Mouse (Mus musculus) CH12.LX (cell line): Measurements from ENCODE around the gene Card10. TPM values are rescaled to one million over a fixed set of nuclear protein-coding genes. Genes with fewer than 3 reads are reported as not detected.

Source experiments
- DNase-seq: peaks from one replicate; pipeline ENCODE4 v3.0.0-alpha.2; 2013; ENCODE audit errors: extremely low read depth
- H3K27ac ChIP-seq: 2 replicates; pipeline ENCODE4 v1.5.1; 2012; ENCODE audit warnings: low read depth, mild to moderate bottlenecking, control low read depth, moderate library complexity; ENCODE audit not compliant: insufficient read depth
- H3K27me3 ChIP-seq: replicated peaks from 2 replicates; pipeline ENCODE3; 2012; ENCODE audit warnings: inconsistent platforms
- H3K36me3 ChIP-seq, 2 experiments: replicated peaks in 1 of 2; 2 replicates each; pipeline versions ENCODE3 to v1.6.1; 2012; ENCODE audit warnings: inconsistent platforms in 1 of 2, low read length in 1 of 2, mild to moderate bottlenecking in 1 of 2, mixed read lengths in 1 of 2, moderate library complexity in 1 of 2; ENCODE audit not compliant: control insufficient read depth in 1 of 2, insufficient read depth in 1 of 2
- H3K4me1 ChIP-seq, 2 experiments: 2 replicates each; pipeline ENCODE4 v1.6.1; 2012; ENCODE audit warnings: inconsistent platforms in 1 of 2, moderate library complexity in 1 of 2; ENCODE audit not compliant: insufficient read depth in 2 of 2, control insufficient read depth in 1 of 2
- H3K4me2 ChIP-seq: 2 replicates; pipeline ENCODE4 v1.6.1; 2012; ENCODE audit warnings: low read depth, mild to moderate bottlenecking, control low read depth; ENCODE audit not compliant: poor library complexity, insufficient read depth, severe bottlenecking
- H3K4me3 ChIP-seq, 3 experiments: fragments of 150-350 bp in 1 of 3; sonication (generic) in 1 of 3; replicated peaks in 1 of 3; 2 replicates each; pipeline versions ENCODE3 to v1.5.1; 2011 to 2012; ENCODE audit warnings: low read depth in 2 of 3, low read length in 2 of 3, mild to moderate bottlenecking in 2 of 3, moderate library complexity in 2 of 3, control low read depth in 1 of 3, improper control_type of control experiment in 1 of 3, inconsistent platforms in 1 of 3, mixed read lengths in 1 of 3; ENCODE audit not compliant: poor library complexity in 1 of 3
- H3K79me2 ChIP-seq: replicated peaks from 2 replicates; pipeline ENCODE4 v1.6.1; 2012; ENCODE audit warnings: mild to moderate bottlenecking, moderate library complexity; ENCODE audit not compliant: control insufficient read depth, poor library complexity, insufficient read depth, severe bottlenecking; ENCODE audit errors: extremely low read depth
- H3K9ac ChIP-seq: 2 replicates; pipeline ENCODE4 v1.6.1; 2012; ENCODE audit warnings: low read depth, mild to moderate bottlenecking, control low read depth, moderate library complexity; ENCODE audit not compliant: insufficient read depth
- H3K9me3 ChIP-seq: replicated peaks from 2 replicates; pipeline ENCODE3; 2012; ENCODE audit warnings: low read length, inconsistent platforms, mixed read lengths
- BHLHE40 ChIP-seq: IDR thresholded peaks from 2 replicates; pipeline ENCODE4 v1.6.1; 2011; ENCODE audit warnings: mild to moderate bottlenecking, low read depth, low read length, improper control_type of control experiment
- CTCF ChIP-seq, 2 experiments: IDR thresholded peaks in 1 of 2; conservative IDR thresholded peaks in 1 of 2; 2 replicates each; pipeline ENCODE4 v1.5.1; 2011 to 2012; ENCODE audit warnings: low read depth in 2 of 2, low read length in 2 of 2, improper control_type of control experiment in 1 of 2, inconsistent platforms in 1 of 2, mild to moderate bottlenecking in 1 of 2, moderate library complexity in 1 of 2
- EP300 ChIP-seq: IDR thresholded peaks from 2 replicates; pipeline ENCODE4 v1.6.1; 2011; ENCODE audit warnings: low read length, improper control_type of control experiment
- ETS1 ChIP-seq: conservative IDR thresholded peaks from 2 replicates; pipeline ENCODE4 v1.6.1; 2012; ENCODE audit warnings: low read depth, mild to moderate bottlenecking, inconsistent platforms, low read length, improper control_type of control experiment, moderate library complexity
- IRF4 ChIP-seq: IDR thresholded peaks from 2 replicates; pipeline ENCODE4 v1.6.1; 2014; ENCODE audit warnings: low read depth, mild to moderate bottlenecking, inconsistent platforms, low read length, improper control_type of control experiment
- JUN ChIP-seq: IDR thresholded peaks from 2 replicates; pipeline ENCODE4 v1.6.1; 2011; ENCODE audit warnings: low read depth, mild to moderate bottlenecking, low read length, improper control_type of control experiment, moderate library complexity; ENCODE audit not compliant: insufficient read depth
- KAT2A ChIP-seq: IDR thresholded peaks from 2 replicates; pipeline ENCODE4 v1.6.1; 2012; ENCODE audit warnings: low read length, improper control_type of control experiment, inconsistent platforms; ENCODE audit not compliant: insufficient replicate concordance
- MAX ChIP-seq: IDR thresholded peaks from 2 replicates; pipeline ENCODE4 v1.6.1; 2011; ENCODE audit warnings: low read length, improper control_type of control experiment
- MAZ ChIP-seq: IDR thresholded peaks from 2 replicates; pipeline ENCODE4 v1.6.1; 2012; ENCODE audit warnings: low read depth, mild to moderate bottlenecking, inconsistent platforms, low read length, improper control_type of control experiment, moderate library complexity
- MEF2A ChIP-seq: IDR thresholded peaks from 2 replicates; pipeline ENCODE4 v1.6.1; 2014; ENCODE audit warnings: low read depth, mild to moderate bottlenecking, inconsistent platforms, low read length, improper control_type of control experiment, borderline replicate concordance
- MXI1 ChIP-seq: IDR thresholded peaks from 2 replicates; pipeline ENCODE4 v1.6.1; 2011; ENCODE audit warnings: mild to moderate bottlenecking, low read depth, low read length, improper control_type of control experiment
- MYC ChIP-seq: IDR thresholded peaks from 2 replicates; pipeline ENCODE4 v1.6.1; 2011; ENCODE audit warnings: low read depth, mild to moderate bottlenecking, improper control_type of control experiment, low read length
- NELFE ChIP-seq: IDR thresholded peaks from 2 replicates; pipeline ENCODE4 v1.6.1; 2011; ENCODE audit warnings: low read depth, low read length, improper control_type of control experiment
- NRF1 ChIP-seq: IDR thresholded peaks from 2 replicates; pipeline ENCODE4 v1.6.1; 2014; ENCODE audit warnings: low read depth, mild to moderate bottlenecking, inconsistent platforms, low read length, improper control_type of control experiment, moderate library complexity
- POLR2A ChIP-seq: IDR thresholded peaks from 2 replicates; pipeline ENCODE4 v1.6.1; 2011; ENCODE audit warnings: low read depth, mild to moderate bottlenecking, improper control_type of control experiment, low read length
- POLR2AphosphoS2 ChIP-seq: IDR thresholded peaks from 2 replicates; pipeline ENCODE4 v1.6.1; 2011; ENCODE audit warnings: low read depth, low read length, improper control_type of control experiment
- RAD21 ChIP-seq: IDR thresholded peaks from 2 replicates; pipeline ENCODE4 v1.6.1; 2011; ENCODE audit warnings: low read depth, mild to moderate bottlenecking, low read length, improper control_type of control experiment, moderate library complexity
- TBP ChIP-seq: conservative IDR thresholded peaks from 2 replicates; pipeline ENCODE4 v1.6.1; 2011; ENCODE audit warnings: low read depth, low read length, improper control_type of control experiment
- TCF12 ChIP-seq: IDR thresholded peaks from 2 replicates; pipeline ENCODE4 v1.6.1; 2014; ENCODE audit warnings: low read depth, mild to moderate bottlenecking, inconsistent platforms, low read length, improper control_type of control experiment
- UBTF ChIP-seq: IDR thresholded peaks from 2 replicates; pipeline ENCODE4 v1.6.1; 2012; ENCODE audit warnings: low read depth, mild to moderate bottlenecking, inconsistent platforms, low read length, improper control_type of control experiment, moderate library complexity
- USF2 ChIP-seq: conservative IDR thresholded peaks from 2 replicates; pipeline ENCODE4 v1.6.1; 2011; ENCODE audit warnings: low read depth, low read length, improper control_type of control experiment
- ZKSCAN1 ChIP-seq: IDR thresholded peaks from 2 replicates; pipeline ENCODE4 v1.6.1; 2012; ENCODE audit warnings: low read depth, inconsistent platforms, low read length, improper control_type of control experiment, borderline replicate concordance
- ZMIZ1 ChIP-seq: IDR thresholded peaks from 2 replicates; pipeline ENCODE4 v1.6.1; 2012; ENCODE audit warnings: low read depth, mild to moderate bottlenecking, inconsistent platforms, low read length, improper control_type of control experiment
- ZNF384 ChIP-seq: IDR thresholded peaks from 2 replicates; pipeline ENCODE4 v1.6.1; 2012; ENCODE audit warnings: low read depth, low read length, improper control_type of control experiment, inconsistent platforms
- dilution Hi-C: fragments of 300-500 bp; cut with MboI; formaldehyde crosslinking; loops from 2 replicates; pipeline ENCODE4 v1.14.3; 2020; ENCODE audit warnings: low sequenced_read_pairs; ENCODE audit not compliant: extremely low pct_unique_long_range_greater_than_20kb, extremely low pct_ligation_motif_present
- in situ Hi-C: fragments of 300-500 bp; cut with MboI; formaldehyde crosslinking; loops from 3 replicates; pipeline ENCODE4 v1.14.3; 2019; ENCODE audit warnings: low sequenced_read_pairs, low pct_ligation_motif_present, low pct_unique_long_range_greater_than_20kb, mixed read lengths
- polyA plus RNA-seq: library from polyadenylated mRNA; unstranded; fragments of >175 nt; gene quantifications from 2 replicates; pipeline ENCODE4 v1.2.1, GENCODE M21; 2012; ENCODE audit warnings: low read depth; ENCODE audit not compliant: insufficient read length
- total RNA-seq, 2 experiments: library from RNA; depleted of rRNA; stranded (reverse); fragments of 300-350 nt in 1 of 2; fragments of >200 nt in 1 of 2; gene quantifications; 2 replicates each; pipeline ENCODE4 v1.2.3; 2012 to 2014

Card10 gene
- total and polyA plus RNA-seq, 3 experiments, result 0.08 TPM; not detected in 2

GRCm38 (mm10) chr15:78754144-78754543 is 48.7 kb downstream of the Card10 start:
- Histone ChIP-seq H3K79me2 (no peaks in the 10 kb centered on the region), H3K4me1 (peaks cover 21 to 88% of the 10 kb centered on the region in 2 experiments), H3K36me3 (peaks cover 15 to 85% of the 10 kb centered on the region in 2 experiments), H3K4me3 (no peak overlapping the region), H3K9me3 (no peaks in the 10 kb centered on the region), H3K27me3 (no peaks in the 10 kb centered on the region), H3K4me2 (no peak overlapping the region), H3K27ac (no peak overlapping the region), H3K9ac (no peak overlapping the region)
- TF ChIP-seq BHLHE40, result no peak
- TF ChIP-seq NELFE, result no peak
- no peak for TF ChIP-seq TCF12
- TF ChIP-seq MXI1, result no peak
- no peak for TF ChIP-seq KAT2A
- no peak for TF ChIP-seq ZMIZ1
- no peak for TF ChIP-seq POLR2A
- no peak for TF ChIP-seq USF2
- no peak for TF ChIP-seq MYC
- no peak for TF ChIP-seq CTCF (conservative IDR thresholded peaks at IDR 0.05 in 1 of 2, IDR thresholded peaks at IDR 0.05 in 1 of 2; ENCODE audit: low read depth in 2 of 2, low read length in 2 of 2)
- TF ChIP-seq ZNF384, result no peak
- no peak for TF ChIP-seq JUN
- no peak for TF ChIP-seq ZKSCAN1
- no peak for TF ChIP-seq POLR2AphosphoS2
- TF ChIP-seq MAZ, result no peak
- TF ChIP-seq UBTF, result no peak
- TF ChIP-seq ETS1, result no peak
- no peak for DNase-seq
- in situ Hi-C loops, result no loop called here
- dilution Hi-C loops, result no loop called here

GRCm38 (mm10) chr15:78752991-78753390 is 49.9 kb downstream of the Card10 start:
- in situ Hi-C loops (no loop called here), dilution Hi-C loops (no loop called here)
- peaks cover 15 to 89% of the 10 kb centered on the region in 2 experiments for H3K36me3 ChIP-seq
- no peak overlapping the region for H3K4me3 ChIP-seq
- no peaks in the 10 kb centered on the region for H3K9me3 ChIP-seq
- no peak overlapping the region for H3K27ac ChIP-seq
- no peaks in the 10 kb centered on the region for H3K27me3 ChIP-seq
- DNase-seq, result no peak
- H3K4me1 ChIP-seq, result peaks cover 13 to 80% of the 10 kb centered on the region in 2 experiments
- H3K79me2 ChIP-seq, result no peaks in the 10 kb centered on the region
- H3K4me2 ChIP-seq, result no peak overlapping the region
- no peak overlapping the region for H3K9ac ChIP-seq
- TF ChIP-seq MEF2A (no peak), EP300 (no peak), NRF1 (no peak), ZMIZ1 (no peak), MAX (no peak), NELFE (no peak), IRF4 (no peak), RAD21 (no peak), TBP (no peak), ZNF384 (no peak)
